Mouse (Mus musculus) embryonic facial prominence, embryonic 10.5 days (tissue): ENCODE results near the gene Ric8b. TPM values are rescaled to one million over a fixed set of nuclear protein-coding genes. Genes with fewer than 3 reads are reported as not detected.
A peak's percentile ranks its signal among the peaks of the same experiment; 100 is the strongest.

Source experiments
- DNase-seq: peaks from one replicate; pipeline ENCODE4 v3.0.0-alpha.2; 2017; ENCODE audit warnings: low spot score
- H3K27ac ChIP-seq: fragments of 300-500 bp; sonication (generic); replicated peaks from 2 replicates; pipeline ENCODE4 v1.5.1; 2016; ENCODE audit warnings: mild to moderate bottlenecking
- H3K27me3 ChIP-seq: fragments of 300-500 bp; sonication (generic); replicated peaks from 2 replicates; pipeline ENCODE4 v1.6.1; 2016; ENCODE audit warnings: low read depth, mild to moderate bottlenecking; ENCODE audit not compliant: poor library complexity, severe bottlenecking
- H3K36me3 ChIP-seq: fragments of 300-500 bp; sonication (generic); replicated peaks from 2 replicates; pipeline ENCODE4 v1.6.1; 2016; ENCODE audit warnings: mild to moderate bottlenecking, moderate library complexity
- H3K4me1 ChIP-seq: fragments of 300-500 bp; sonication (generic); 2 replicates; pipeline ENCODE4 v1.6.1; 2016
- H3K4me3 ChIP-seq: fragments of 300-500 bp; sonication (generic); 2 replicates; pipeline ENCODE4 v1.5.1; 2016; ENCODE audit warnings: mild to moderate bottlenecking, moderate library complexity
- H3K9me3 ChIP-seq: fragments of 300-500 bp; sonication (generic); 2 replicates; pipeline ENCODE4 v1.6.1; 2016; ENCODE audit warnings: mild to moderate bottlenecking
- WGBS: fragments of 180-500 bp; shearing (Covaris S2); methylation state at CpG from one replicate; pipeline ENCODE4 v1.1.7; 2016; 5-methylcytosine and 5-hydroxymethylcytosine counted together
- polyA plus RNA-seq: library from polyadenylated mRNA; unstranded; fragments of >200 nt; fragmentation: Nextera tagmentation; extraction: Ambion mirVana; gene quantifications from 2 replicates; pipeline ENCODE4 v1.2.1, GENCODE M21; 2016

The Ric8b gene
- polyA plus RNA-seq, 1 experiment from 2014 or later = 27.7 TPM

DNA sequence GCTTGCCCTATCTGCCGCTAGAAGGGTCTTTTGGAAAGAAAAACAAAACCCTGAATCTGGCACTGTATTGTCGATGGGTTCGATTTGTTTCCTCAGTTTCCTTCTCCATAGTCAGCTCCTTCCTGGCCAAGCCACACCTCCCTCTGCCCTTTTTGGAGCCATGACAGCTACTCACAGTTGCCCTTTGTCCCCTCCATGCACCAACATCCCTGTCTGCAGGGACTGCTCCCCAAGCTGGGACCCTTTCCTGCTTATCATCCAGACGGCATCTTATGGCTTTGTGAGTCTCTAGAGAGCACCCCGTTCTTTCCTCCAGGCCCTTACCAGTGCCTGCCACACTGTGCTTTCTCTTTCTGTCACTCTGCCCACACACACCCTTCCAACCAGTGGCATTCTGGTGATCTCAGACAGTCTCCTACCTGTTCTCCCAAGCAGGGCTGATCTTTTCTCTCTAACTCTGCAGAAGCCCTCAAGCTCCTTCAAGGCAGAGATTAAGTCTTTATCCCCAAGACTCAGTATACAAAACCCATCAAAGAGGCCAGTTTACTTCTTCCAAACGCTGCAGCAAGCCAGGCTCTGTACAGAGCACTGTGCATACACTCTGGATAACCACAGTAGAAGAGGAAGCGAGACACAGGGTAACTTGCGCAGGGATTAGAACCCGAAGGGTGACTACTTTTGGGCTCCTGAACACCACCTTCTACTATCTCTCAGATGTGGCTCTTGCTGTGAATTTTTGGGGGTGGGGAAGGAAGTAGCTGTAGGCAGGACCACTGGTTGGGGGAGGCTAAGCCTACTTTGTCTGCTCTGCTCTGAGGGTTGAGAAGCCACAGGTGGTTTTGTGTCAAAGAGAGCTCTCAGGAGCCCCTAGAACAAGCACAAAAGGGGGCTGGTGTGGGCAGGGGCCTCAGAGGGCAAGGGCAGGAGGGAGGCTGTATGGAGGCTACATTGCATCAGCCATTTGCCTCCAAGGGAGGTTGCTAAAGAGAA lies 20.2 kb upstream of the Ric8b start:
- 63% methylated on average over 9 of the region's 9 CpGs for WGBS
- peaks cover 30% of the 10 kb centered on the region for H3K4me1 ChIP-seq
- no peaks in the 10 kb centered on the region for H3K27me3 ChIP-seq
- H3K27ac ChIP-seq = 0 out of 2 replicates have a peak overlapping the region, but pooled peaks have one; percentile 57
- no peaks in the 10 kb centered on the region; the same call in 1 of the 2 replicates for H3K36me3 ChIP-seq
- no peaks in the 10 kb centered on the region for H3K9me3 ChIP-seq
- no peak overlapping the region for H3K4me3 ChIP-seq
- DNase-seq = no peak

DNA sequence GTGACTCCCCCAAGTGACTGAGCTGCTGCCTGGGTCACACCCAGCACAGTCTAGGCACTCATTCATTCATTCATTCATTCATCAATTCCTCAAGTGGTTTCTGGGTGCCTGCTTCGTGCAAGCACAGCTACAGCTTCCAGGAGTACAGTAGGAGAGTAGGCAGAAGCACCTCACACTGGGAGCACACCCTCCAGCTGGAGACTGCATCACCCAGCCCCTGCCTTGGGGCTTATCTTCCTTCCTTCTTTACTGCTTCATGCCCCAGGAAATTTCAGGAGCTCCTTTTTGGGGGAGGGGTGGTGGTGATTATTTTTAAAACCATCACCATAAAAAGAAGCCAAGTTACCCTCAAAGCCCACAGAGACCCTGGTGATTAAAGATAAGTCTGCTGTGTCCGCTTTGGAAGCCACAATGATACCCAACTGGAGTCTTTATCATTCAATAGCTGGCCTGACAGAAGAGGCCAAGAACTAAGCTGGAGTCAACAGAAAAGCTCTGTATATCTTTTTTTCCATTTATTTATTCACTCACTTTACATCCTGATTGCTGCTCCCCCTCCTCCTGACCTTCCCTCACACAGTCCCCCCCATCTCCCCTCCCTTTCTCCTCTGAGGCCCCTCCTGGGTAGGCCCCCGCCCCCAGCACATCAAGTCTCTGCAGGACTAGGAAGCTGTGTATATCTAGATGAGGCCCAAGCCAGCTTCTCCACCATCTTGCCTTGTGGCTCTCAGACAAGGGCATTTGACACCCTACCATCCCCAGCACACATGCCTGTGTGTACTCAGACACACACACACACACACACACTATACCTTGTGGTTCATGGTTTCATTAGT lies 19.1 kb upstream of the Ric8b start:
- no peak for DNase-seq
- H3K4me3 ChIP-seq = no peak overlapping the region
- no peak overlapping the region; the same call in 1 of the 2 replicates for H3K27ac ChIP-seq
- WGBS = 73% methylated on average over 3 of the region's 3 CpGs
- H3K9me3 ChIP-seq = no peaks in the 10 kb centered on the region
- H3K27me3 ChIP-seq = no peaks in the 10 kb centered on the region
- H3K4me1 ChIP-seq = peaks cover 39% of the 10 kb centered on the region
- no peaks in the 10 kb centered on the region; the same call in 1 of the 2 replicates for H3K36me3 ChIP-seq

DNA sequence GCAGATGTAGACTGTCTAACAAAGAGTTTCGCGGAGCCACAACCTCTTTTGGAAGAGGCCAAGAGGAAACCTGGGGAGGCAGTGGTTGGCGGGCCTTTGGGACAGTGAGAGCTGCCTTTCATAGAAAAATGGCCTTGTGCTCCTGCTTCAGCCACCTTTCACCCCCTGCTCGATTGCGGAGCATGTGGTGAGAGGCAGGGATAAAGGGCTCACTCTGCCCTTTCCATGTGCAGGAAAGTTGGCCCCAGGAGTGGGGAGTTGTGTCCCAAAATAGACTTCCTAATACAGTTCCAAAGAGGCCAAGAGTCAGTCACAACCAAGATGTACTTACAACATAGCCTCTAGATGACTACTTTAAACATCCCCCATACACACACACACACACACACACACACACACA lies 15.7 kb upstream of the Ric8b start:
- 67% methylated on average over 5 of the region's 5 CpGs for WGBS
- peaks cover 51% of the 10 kb centered on the region for H3K4me1 ChIP-seq
- no peaks in the 10 kb centered on the region for H3K9me3 ChIP-seq
- DNase-seq = no peak
- H3K27ac ChIP-seq = no peak overlapping the region
- no peak overlapping the region for H3K4me3 ChIP-seq
- 0 out of 2 replicates have a peak, but pooled peaks cover 5% of the 10 kb centered on the region for H3K27me3 ChIP-seq
- H3K36me3 ChIP-seq = no peaks in the 10 kb centered on the region

DNA sequence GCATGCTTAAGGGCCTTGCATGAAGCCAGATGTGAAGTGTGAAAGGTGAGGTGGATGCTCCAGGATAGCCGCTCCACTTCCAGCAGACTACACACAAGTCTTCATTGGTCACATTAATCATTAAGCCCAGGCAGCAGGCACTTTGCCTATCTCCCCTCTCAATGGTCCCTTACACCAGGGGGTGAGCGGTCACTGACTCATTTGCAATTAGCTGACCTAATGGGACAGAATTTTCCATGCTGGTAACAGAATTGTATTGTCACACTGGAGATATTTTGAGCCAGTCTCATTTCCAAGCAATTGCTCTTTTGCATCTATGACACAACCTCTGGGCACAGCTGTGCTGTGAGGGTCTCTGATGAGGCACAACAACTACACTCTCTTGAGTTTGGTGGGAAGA lies 15.2 kb upstream of the Ric8b start:
- no peaks in the 10 kb centered on the region for H3K9me3 ChIP-seq
- H3K36me3 ChIP-seq = no peaks in the 10 kb centered on the region
- H3K27ac ChIP-seq = no peak overlapping the region
- H3K27me3 ChIP-seq = 0 out of 2 replicates have a peak, but pooled peaks cover 5% of the 10 kb centered on the region
- no peak overlapping the region for H3K4me3 ChIP-seq
- WGBS = 82% methylated on average over 2 of the region's 2 CpGs
- no peak for DNase-seq
- peaks cover 48% of the 10 kb centered on the region for H3K4me1 ChIP-seq

DNA sequence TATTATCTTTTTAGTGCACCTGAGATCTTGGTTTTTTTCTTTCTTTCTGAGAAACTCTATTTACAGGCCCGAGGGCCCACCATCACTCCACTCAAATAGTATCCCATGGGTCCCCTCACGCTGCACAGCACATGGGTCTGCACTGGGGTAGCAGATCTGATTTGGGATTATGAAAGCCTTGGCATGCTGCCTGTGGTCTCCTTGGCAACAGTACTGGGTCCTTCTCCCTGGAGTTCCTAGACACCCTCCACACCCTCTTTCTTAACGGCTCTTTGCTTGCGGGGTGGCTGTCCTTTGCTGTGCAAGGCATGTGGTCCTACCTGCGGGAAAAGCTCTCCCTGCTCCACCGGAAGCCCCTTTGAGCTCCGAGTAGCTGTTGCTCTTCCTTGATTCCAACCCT lies 14.1 kb upstream of the Ric8b start:
- H3K27me3 ChIP-seq = peaks cover 15% of the 10 kb centered on the region
- H3K27ac ChIP-seq = 0 out of 2 replicates have a peak overlapping the region, but pooled peaks have one; percentile 24
- no peak for DNase-seq
- peaks cover 42% of the 10 kb centered on the region for H3K4me1 ChIP-seq
- 66% methylated on average over 7 of the region's 7 CpGs for WGBS
- H3K9me3 ChIP-seq = no peaks in the 10 kb centered on the region
- H3K4me3 ChIP-seq = peak overlapping the region; percentile 28; the same call in 1 of the 2 replicates
- no peaks in the 10 kb centered on the region for H3K36me3 ChIP-seq

DNA sequence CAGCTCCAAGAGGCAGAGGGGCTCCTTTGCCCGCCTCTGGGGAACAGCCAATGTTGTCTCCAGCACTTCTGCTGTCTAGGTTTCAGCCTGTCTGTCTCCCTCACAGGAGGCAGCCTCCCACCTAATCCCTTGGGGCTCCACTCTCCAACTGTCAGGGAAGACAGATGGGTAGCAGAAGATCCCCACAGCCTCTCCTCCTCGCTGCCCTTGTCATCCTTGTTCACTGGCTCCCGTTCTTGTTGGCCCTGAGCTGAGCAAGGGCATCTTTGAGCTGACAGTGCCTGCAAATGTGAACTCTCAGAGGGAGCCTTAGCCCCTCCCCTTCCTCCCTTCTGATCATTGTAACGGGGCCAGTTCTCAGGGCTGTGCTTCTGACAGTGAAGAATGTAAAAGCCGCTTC lies 13.7 kb upstream of the Ric8b start:
- WGBS = 8% methylated on average over 5 of the region's 5 CpGs
- H3K27me3 ChIP-seq = peaks cover 20% of the 10 kb centered on the region
- peak overlapping the region; percentile 24; the same call in 1 of the 2 replicates for H3K27ac ChIP-seq
- no peak for DNase-seq
- H3K36me3 ChIP-seq = no peaks in the 10 kb centered on the region
- H3K9me3 ChIP-seq = no peaks in the 10 kb centered on the region
- H3K4me3 ChIP-seq = peak overlapping the region; percentile 28; the same call in 1 of the 2 replicates
- peaks cover 38% of the 10 kb centered on the region for H3K4me1 ChIP-seq

DNA sequence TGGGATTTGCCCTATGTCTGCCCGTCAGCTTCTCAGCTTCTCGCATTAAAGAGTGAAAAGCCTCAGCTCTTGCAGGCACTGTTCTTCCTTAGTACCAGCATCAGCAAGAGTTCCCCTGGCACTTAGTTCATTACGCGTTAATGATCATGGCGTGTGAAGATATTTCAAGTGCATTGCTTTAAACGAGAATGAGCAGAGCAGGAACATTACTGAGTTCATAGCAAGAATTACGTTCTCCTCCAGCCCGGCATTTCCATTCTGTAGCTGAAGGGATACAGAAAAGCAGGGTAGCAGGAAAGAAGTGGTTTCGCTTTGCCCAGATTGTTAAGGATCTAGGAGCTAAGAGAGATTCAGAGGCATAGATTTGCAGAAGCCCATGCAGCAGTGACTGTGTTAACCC lies 10.5 kb upstream of the Ric8b start:
- Histone ChIP-seq H3K36me3 (no peaks in the 10 kb centered on the region), H3K4me3 (no peak overlapping the region), H3K9me3 (no peaks in the 10 kb centered on the region), H3K27ac (no peak overlapping the region), H3K27me3 (peaks cover 35% of the 10 kb centered on the region), H3K4me1 (peaks cover 53% of the 10 kb centered on the region)
- 85% methylated on average over 9 of the region's 9 CpGs for WGBS
- no peak for DNase-seq

DNA sequence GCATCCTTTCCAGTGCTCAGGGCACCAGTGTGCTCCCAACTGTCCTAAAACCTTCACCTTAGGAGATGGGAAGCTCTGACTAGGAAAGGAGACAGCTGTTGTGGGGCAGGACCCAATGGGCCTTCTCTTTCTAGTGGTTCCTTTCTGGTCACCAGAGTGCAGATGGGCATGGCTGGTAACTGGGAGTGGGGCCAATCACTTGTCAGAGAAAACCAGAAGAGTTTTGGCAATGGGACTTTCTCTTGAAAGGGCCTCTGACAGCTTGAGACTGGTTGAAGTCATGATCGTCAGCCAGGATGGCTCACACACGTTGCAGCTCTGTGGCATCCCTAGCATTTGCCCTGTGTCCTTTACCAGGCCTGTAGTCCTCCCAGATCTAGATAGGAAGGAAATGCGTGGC lies 9.4 kb upstream of the Ric8b start:
- WGBS = 90% methylated on average over 3 of the region's 3 CpGs
- Histone ChIP-seq H3K4me3 (no peak overlapping the region), H3K27me3 (peaks cover 35% of the 10 kb centered on the region), H3K27ac (no peak overlapping the region), H3K9me3 (no peaks in the 10 kb centered on the region), H3K4me1 (peaks cover 45% of the 10 kb centered on the region), H3K36me3 (no peaks in the 10 kb centered on the region)
- DNase-seq = no peak

DNA sequence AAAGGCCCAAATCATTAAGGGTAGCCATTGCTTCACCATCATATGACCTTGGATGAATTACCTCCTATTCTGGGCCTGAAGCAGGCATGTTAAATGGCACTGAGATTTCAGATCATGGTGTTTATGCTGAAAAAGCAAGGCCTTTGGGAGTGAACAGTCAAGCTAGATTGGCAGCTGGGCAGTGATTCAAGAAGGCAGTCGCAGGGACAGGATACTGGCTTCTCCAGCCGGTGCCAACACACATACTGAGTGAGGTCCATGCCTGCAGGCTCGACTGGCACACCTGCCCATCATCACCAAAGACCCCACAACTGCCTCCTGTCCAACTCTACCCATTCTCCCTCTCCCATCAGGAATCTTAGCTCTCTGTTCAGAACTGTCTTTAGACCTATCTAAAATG lies 8.9 kb upstream of the Ric8b start:
- DNase-seq = no peak
- Histone ChIP-seq H3K9me3 (no peaks in the 10 kb centered on the region), H3K27ac (no peak overlapping the region), H3K4me3 (no peak overlapping the region), H3K27me3 (peaks cover 34% of the 10 kb centered on the region), H3K4me1 (peaks cover 40% of the 10 kb centered on the region), H3K36me3 (no peaks in the 10 kb centered on the region)
- 95% methylated on average over 3 of the region's 3 CpGs for WGBS

DNA sequence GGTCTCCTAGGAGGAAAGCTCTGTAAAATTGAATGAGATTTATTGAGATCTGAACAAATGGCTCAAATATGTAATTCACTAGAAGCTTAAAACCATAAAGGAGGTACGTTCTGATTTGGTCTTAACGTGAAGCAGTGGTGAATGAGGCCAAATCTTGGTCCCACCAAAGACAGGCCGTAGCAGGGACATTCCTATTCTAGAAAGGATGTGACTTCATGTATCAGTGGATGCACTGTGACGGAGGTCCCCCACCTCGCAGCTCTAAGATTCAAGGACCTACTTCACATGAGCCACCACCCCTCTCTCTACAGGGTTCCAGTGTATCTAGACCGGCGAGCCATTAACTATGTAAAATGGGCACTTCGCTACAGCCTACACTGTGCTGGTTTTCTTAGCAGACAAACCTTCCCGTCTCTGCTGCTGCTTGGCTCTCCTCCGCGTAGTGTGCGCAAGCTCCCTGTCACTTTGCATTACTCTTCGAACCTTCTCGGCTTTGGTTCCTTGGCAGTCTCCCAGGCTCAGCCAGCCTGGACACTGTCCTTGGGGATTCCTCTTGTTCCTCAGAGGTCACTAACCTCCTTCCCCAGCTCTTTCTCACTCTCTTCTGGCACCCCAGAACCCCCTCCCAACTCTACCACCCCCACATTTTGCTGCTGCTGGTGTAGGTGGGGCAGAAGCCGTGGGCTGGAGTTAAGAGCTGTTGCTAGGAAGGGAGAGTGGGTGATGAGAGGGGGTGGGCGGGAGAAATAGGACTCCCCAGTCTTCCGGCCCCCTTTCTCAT lies 8.2 kb upstream of the Ric8b start:
- Histone ChIP-seq H3K9me3 (no peaks in the 10 kb centered on the region), H3K4me1 (peaks cover 33% of the 10 kb centered on the region), H3K36me3 (no peaks in the 10 kb centered on the region), H3K27ac (0 out of 2 replicates have a peak overlapping the region, but pooled peaks have one; percentile 40), H3K4me3 (no peak overlapping the region), H3K27me3 (peaks cover 29% of the 10 kb centered on the region)
- 69% methylated on average over 17 of the region's 17 CpGs for WGBS
- no peak for DNase-seq

DNA sequence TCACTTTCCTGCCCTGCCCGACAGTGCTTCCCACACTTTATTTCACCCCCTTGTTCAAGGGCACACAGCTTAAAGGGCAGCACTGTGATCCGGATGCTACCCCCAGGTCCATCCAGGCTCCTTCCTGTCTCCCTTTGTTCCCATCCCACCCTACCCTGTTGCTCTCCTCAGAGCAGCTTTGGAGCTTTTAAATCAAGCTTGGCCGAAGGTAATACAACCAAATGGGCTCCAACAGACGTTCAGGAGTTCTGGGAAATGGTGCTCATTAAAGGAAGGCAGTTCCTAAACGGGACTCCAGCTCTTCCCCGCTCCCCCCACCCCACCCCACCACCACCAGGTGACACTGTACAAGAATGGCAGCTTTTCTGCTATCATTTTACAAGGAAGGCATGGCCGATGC lies 7.2 kb upstream of the Ric8b start:
- no peak for DNase-seq
- WGBS = 23% methylated on average over 7 of the region's 7 CpGs
- no peak overlapping the region for H3K27ac ChIP-seq
- no peaks in the 10 kb centered on the region for H3K9me3 ChIP-seq
- H3K4me1 ChIP-seq = peaks cover 31% of the 10 kb centered on the region
- H3K27me3 ChIP-seq = peaks cover 29% of the 10 kb centered on the region
- no peaks in the 10 kb centered on the region for H3K36me3 ChIP-seq
- no peak overlapping the region for H3K4me3 ChIP-seq
